Mouse (Mus musculus): Measurements from ENCODE around the gene Grk6. TPM values are rescaled to one million over a fixed set of nuclear protein-coding genes. Genes with fewer than 3 reads are reported as not detected.

The Grk6 gene
- polyA plus RNA-seq, 2 experiments = 22.6 to 26.1 TPM

DNA sequence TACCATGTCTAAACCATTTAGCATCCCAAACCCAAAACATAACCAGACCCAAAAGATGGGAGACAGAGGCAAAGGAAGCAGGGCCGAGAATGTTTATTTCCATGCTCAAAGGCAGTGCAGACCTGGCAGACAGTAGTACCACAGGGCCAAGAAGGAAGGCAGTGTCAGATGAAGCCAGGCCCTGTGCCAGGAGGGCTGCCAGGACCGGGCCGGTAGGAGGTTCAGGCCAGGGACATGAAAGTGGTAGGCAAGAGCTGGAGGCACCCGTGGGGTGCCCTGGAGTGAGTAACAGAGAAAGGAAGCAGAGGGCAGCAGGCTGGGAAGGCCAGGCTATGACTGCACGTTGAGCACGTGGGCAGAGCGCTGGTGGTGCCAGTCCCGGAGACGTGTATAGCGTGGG, 61.8 kb downstream of the Grk6 start:
- 80% methylated on average over 10 of the region's 10 CpGs for WGBS (ENCODE audit: insufficient replicate concordance)

DNA sequence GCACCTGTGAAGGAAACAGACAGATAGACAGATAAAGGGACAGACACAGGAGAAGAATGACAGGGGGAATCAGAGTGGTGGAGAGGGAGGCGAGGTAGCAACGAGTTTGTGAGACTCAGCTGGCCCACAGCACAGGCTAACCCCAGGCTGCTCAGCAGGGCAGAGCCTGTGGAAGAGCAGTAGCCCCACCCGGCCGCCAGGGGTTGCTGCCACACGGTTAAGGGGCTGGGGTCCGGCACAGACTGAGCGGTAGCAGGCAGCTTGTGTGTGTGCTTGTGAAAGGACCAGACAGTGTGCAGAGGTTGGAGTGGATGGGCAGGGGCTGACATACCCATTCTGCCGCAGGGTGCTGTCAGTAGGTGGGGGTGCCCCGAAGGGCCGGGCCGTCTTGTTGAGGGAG, 63.0 kb downstream of the Grk6 start:
- no peak for ATAC-seq (ENCODE audit: insufficient read depth)
- WGBS (ENCODE audit: insufficient replicate concordance) = 55% methylated on average over 11 of the region's 11 CpGs

More for the DNA sequence above, 61.8 kb downstream of the Grk6 start:
- ATAC-seq (ENCODE audit: insufficient read depth) = no peak
- Histone ChIP-seq H3K27me3 (ENCODE audit: control insufficient read depth, insufficient read depth, low read length) (no peaks in the 10 kb centered on the region), H3K4me1 (replicated peaks; ENCODE audit: control insufficient read depth in 2 of 2, insufficient read depth in 2 of 2, low read length in 1 of 2) (peaks cover 6 to 16% of the 10 kb centered on the region in 2 experiments), H3K4me2 (ENCODE audit: low read depth) (no peak overlapping the region), H3K9ac (replicated peaks) (no peak overlapping the region), H3K9me3 (ENCODE audit: control insufficient read depth, low read length) (no peaks in the 10 kb centered on the region), H3K4me3 (ENCODE audit: insufficient read depth in 1 of 2, low read depth in 2 of 2, low read length in 2 of 2) (no peak overlapping the region), H3K27ac (no peak overlapping the region), H3K36me3 (replicated peaks; ENCODE audit: control insufficient read depth, insufficient read depth, low read depth) (no peaks in the 10 kb centered on the region; the same call in 1 of the 2 replicates)
- TF ChIP-seq CTCF (IDR thresholded peaks at IDR 0.05; ENCODE audit: low read depth) = no peak
- no peak for TF ChIP-seq EP300 (IDR thresholded peaks at IDR 0.05; ENCODE audit: low read depth)
- DNase-seq (ENCODE audit: low read depth in 3 of 3, low spot score in 3 of 3) = no peak

DNA sequence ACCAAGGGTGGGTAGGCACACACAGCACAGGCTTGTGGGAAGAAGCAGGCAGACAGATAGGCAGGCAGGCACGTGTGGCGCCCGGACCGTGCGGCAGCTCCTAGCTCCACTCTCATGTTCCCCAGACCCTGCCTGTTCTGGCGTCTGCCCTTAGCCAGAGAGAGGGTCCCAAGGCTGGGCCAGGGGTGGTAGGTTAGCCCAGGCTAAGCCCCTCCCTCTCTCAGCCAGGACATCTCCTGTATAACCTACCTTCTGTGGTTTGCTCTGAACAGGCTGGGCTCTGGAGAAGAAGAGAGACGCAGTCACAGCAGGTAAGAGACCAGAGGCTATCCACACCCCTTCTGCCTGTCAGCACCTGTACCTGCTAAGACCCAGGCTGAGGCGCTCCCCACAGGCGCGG, 63.7 kb downstream of the Grk6 start:
- no peak for TF ChIP-seq CTCF (IDR thresholded peaks at IDR 0.05; ENCODE audit: low read depth)
- Histone ChIP-seq H3K27me3 (ENCODE audit: control insufficient read depth, insufficient read depth, low read length) (no peaks in the 10 kb centered on the region), H3K4me2 (ENCODE audit: low read depth) (no peak overlapping the region), H3K9ac (replicated peaks) (no peak overlapping the region), H3K4me1 (replicated peaks; ENCODE audit: control insufficient read depth in 2 of 2, insufficient read depth in 2 of 2, low read length in 1 of 2) (peaks cover 14 to 23% of the 10 kb centered on the region in 2 experiments), H3K9me3 (ENCODE audit: control insufficient read depth, low read length) (no peaks in the 10 kb centered on the region), H3K36me3 (replicated peaks; ENCODE audit: control insufficient read depth, insufficient read depth, low read depth) (no peaks in the 10 kb centered on the region; the same call in 1 of the 2 replicates), H3K4me3 (ENCODE audit: insufficient read depth in 1 of 2, low read depth in 2 of 2, low read length in 2 of 2) (no peak overlapping the region), H3K27ac (no peak overlapping the region)
- no peak for ATAC-seq (ENCODE audit: insufficient read depth)
- 88% methylated on average over 10 of the region's 10 CpGs for WGBS (ENCODE audit: insufficient replicate concordance)
- no peak for DNase-seq (ENCODE audit: low read depth in 3 of 3, low spot score in 3 of 3)

More for the DNA sequence above, 63.0 kb downstream of the Grk6 start:
- TF ChIP-seq EP300 (IDR thresholded peaks at IDR 0.05; ENCODE audit: low read depth) (no peak), CTCF (IDR thresholded peaks at IDR 0.05; ENCODE audit: low read depth) (peak; percentile 43)
- no peaks in the 10 kb centered on the region; the same call in 1 of the 2 replicates for H3K36me3 ChIP-seq (replicated peaks; ENCODE audit: control insufficient read depth, insufficient read depth, low read depth)
- DNase-seq (ENCODE audit: low read depth in 3 of 3, low spot score in 3 of 3) = no peak
- peaks cover 14 to 23% of the 10 kb centered on the region in 2 experiments for H3K4me1 ChIP-seq (replicated peaks; ENCODE audit: control insufficient read depth in 2 of 2, insufficient read depth in 2 of 2, low read length in 1 of 2)
- no peak overlapping the region for H3K4me2 ChIP-seq (ENCODE audit: low read depth)
- no peak overlapping the region for H3K4me3 ChIP-seq (ENCODE audit: insufficient read depth in 1 of 2, low read depth in 2 of 2, low read length in 2 of 2)
- H3K27ac ChIP-seq = no peak overlapping the region
- H3K27me3 ChIP-seq (ENCODE audit: control insufficient read depth, insufficient read depth, low read length) = no peaks in the 10 kb centered on the region
- no peaks in the 10 kb centered on the region for H3K9me3 ChIP-seq (ENCODE audit: control insufficient read depth, low read length)
- no peak overlapping the region for H3K9ac ChIP-seq (replicated peaks)

DNA sequence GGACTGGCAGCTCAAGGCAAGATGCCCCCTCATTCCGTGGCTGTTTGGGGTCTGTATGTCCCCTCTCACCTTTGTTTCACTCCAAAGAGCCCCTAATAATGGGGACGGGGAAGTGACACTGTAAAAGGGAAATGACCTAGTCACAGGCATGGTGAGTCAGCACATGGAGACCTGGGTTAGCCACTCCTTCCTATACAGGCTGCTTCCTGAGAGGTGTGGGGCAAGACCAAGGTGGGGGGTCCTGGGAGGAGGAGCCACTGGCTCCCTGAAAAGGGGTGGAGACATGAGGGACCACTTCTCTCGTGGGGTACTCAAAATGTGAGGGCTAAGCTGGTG, 65.4 kb downstream of the Grk6 start:
- TF ChIP-seq EP300 (IDR thresholded peaks at IDR 0.05; ENCODE audit: low read depth) (no peak), CTCF (IDR thresholded peaks at IDR 0.05; ENCODE audit: low read depth) (no peak)
- WGBS (ENCODE audit: insufficient replicate concordance) = 21% methylated on average over 3 of the region's 3 CpGs
- ATAC-seq (ENCODE audit: insufficient read depth) (no peak), DNase-seq (ENCODE audit: low read depth in 3 of 3, low spot score in 3 of 3) (no peak)
- Histone ChIP-seq H3K27me3 (ENCODE audit: control insufficient read depth, insufficient read depth, low read length) (no peaks in the 10 kb centered on the region; the same call in 1 of the 2 replicates), H3K4me2 (ENCODE audit: low read depth) (no peak overlapping the region), H3K9ac (replicated peaks) (no peak overlapping the region), H3K4me3 (ENCODE audit: insufficient read depth in 1 of 2, low read depth in 2 of 2, low read length in 2 of 2) (no peak overlapping the region), H3K27ac (no peak overlapping the region), H3K9me3 (ENCODE audit: control insufficient read depth, low read length) (no peaks in the 10 kb centered on the region), H3K36me3 (replicated peaks; ENCODE audit: control insufficient read depth, insufficient read depth, low read depth) (no peaks in the 10 kb centered on the region; the same call in 1 of the 2 replicates), H3K4me1 (replicated peaks; ENCODE audit: control insufficient read depth in 2 of 2, insufficient read depth in 2 of 2, low read length in 1 of 2) (peaks cover 14 to 23% of the 10 kb centered on the region in 2 experiments)

Small RNA genes within 50 kb of the gene (microRNA-seq; reads per million reads assigned to microRNA genes)
- gene Mir6943 = not detected
- gene Mir6944 = 5.1 reads per million, percentile 7 among the genes with 10 or more reads in this experiment
- gene Mir6945 = 1.3 reads per million

Other genes with a start within 250 kb of the Grk6 start
- gene Nsd1, start 235.3 kb upstream of the Grk6 start, polyA plus RNA-seq (2012; rRNA removed) = 7.0 and 8.0 TPM in 2 replicates
- gene Nsd1, start 235.3 kb upstream of the Grk6 start, polyA plus RNA-seq (2014; fragmentation: Nextera tagmentation; extraction: Ambion mirVana) = 13.8 and 15.8 TPM in 2 replicates
- 129 and 130 TPM in 2 replicates for gene Prelid1, start 124.6 kb upstream of the Grk6 start, polyA plus RNA-seq (2012; rRNA removed)
- 230 and 238 TPM in 2 replicates for gene Prelid1, start 124.6 kb upstream of the Grk6 start, polyA plus RNA-seq (2014; fragmentation: Nextera tagmentation; extraction: Ambion mirVana)
- 42.3 and 47.1 TPM in 2 replicates for gene Rab24, start 123.1 kb upstream of the Grk6 start, polyA plus RNA-seq (2012; rRNA removed)
- 43.9 and 50.7 TPM in 2 replicates for gene Rab24, start 123.1 kb upstream of the Grk6 start, polyA plus RNA-seq (2014; fragmentation: Nextera tagmentation; extraction: Ambion mirVana)
- gene Mxd3, start 115.2 kb upstream of the Grk6 start, polyA plus RNA-seq (2012; rRNA removed) = 32.6 and 32.8 TPM in 2 replicates
- gene Mxd3, start 115.2 kb upstream of the Grk6 start, polyA plus RNA-seq (2014; fragmentation: Nextera tagmentation; extraction: Ambion mirVana) = 23.5 and 26.3 TPM in 2 replicates
- 34.6 and 35.3 TPM in 2 replicates for gene Lman2, start 82.3 kb upstream of the Grk6 start, polyA plus RNA-seq (2012; rRNA removed)
- 50.3 and 51.6 TPM in 2 replicates for gene Lman2, start 82.3 kb upstream of the Grk6 start, polyA plus RNA-seq (2014; fragmentation: Nextera tagmentation; extraction: Ambion mirVana)
- gene Rgs14, start 75.3 kb upstream of the Grk6 start, polyA plus RNA-seq (2012; rRNA removed) = 1.4 and 1.6 TPM in 2 replicates
- 1.3 and 1.7 TPM in 2 replicates for gene Rgs14, start 75.3 kb upstream of the Grk6 start, polyA plus RNA-seq (2014; fragmentation: Nextera tagmentation; extraction: Ambion mirVana)
- 0.01 TPM in 1 of 2 replicates, not detected in the other for gene Slc34a1, start 46.9 kb upstream of the Grk6 start, polyA plus RNA-seq (2012; rRNA removed)
- gene Slc34a1, start 46.9 kb upstream of the Grk6 start, polyA plus RNA-seq (2014; fragmentation: Nextera tagmentation; extraction: Ambion mirVana) = not detected in 2 replicates
- not detected in 2 replicates for gene Pfn3, start 29.8 kb upstream of the Grk6 start, polyA plus RNA-seq (2012; rRNA removed)
- gene Pfn3, start 29.8 kb upstream of the Grk6 start, polyA plus RNA-seq (2014; fragmentation: Nextera tagmentation; extraction: Ambion mirVana) = not detected in 2 replicates
- gene F12, start 18.3 kb upstream of the Grk6 start, polyA plus RNA-seq (2012; rRNA removed) = 53.4 and 68.7 TPM in 2 replicates
- 72.0 and 82.0 TPM in 2 replicates for gene F12, start 18.3 kb upstream of the Grk6 start, polyA plus RNA-seq (2014; fragmentation: Nextera tagmentation; extraction: Ambion mirVana)
- 0.32 and 0.62 TPM in 2 replicates for gene Prr7, start 19.2 kb downstream of the Grk6 start, polyA plus RNA-seq (2012; rRNA removed)
- 0.14 TPM in 1 of 2 replicates, not detected in the other for gene Prr7, start 19.2 kb downstream of the Grk6 start, polyA plus RNA-seq (2014; fragmentation: Nextera tagmentation; extraction: Ambion mirVana)
- gene Dbn1, start 43.0 kb downstream of the Grk6 start, polyA plus RNA-seq (2012; rRNA removed) = 5.1 and 5.3 TPM in 2 replicates
- 3.7 and 4.1 TPM in 2 replicates for gene Dbn1, start 43.0 kb downstream of the Grk6 start, polyA plus RNA-seq (2014; fragmentation: Nextera tagmentation; extraction: Ambion mirVana)
- gene Pdlim7, start 68.6 kb downstream of the Grk6 start, polyA plus RNA-seq (2012; rRNA removed) = 11.5 and 13.7 TPM in 2 replicates
- gene Pdlim7, start 68.6 kb downstream of the Grk6 start, polyA plus RNA-seq (2014; fragmentation: Nextera tagmentation; extraction: Ambion mirVana) = 15.3 and 18.6 TPM in 2 replicates
- gene Dok3, start 84.2 kb downstream of the Grk6 start, polyA plus RNA-seq (2012; rRNA removed) = 4.7 and 4.8 TPM in 2 replicates
- gene Dok3, start 84.2 kb downstream of the Grk6 start, polyA plus RNA-seq (2014; fragmentation: Nextera tagmentation; extraction: Ambion mirVana) = 2.9 and 3.0 TPM in 2 replicates
- 18.9 and 29.4 TPM in 2 replicates for gene Ddx41, start 91.6 kb downstream of the Grk6 start, polyA plus RNA-seq (2012; rRNA removed)
- gene Ddx41, start 91.6 kb downstream of the Grk6 start, polyA plus RNA-seq (2014; fragmentation: Nextera tagmentation; extraction: Ambion mirVana) = 23.6 and 27.0 TPM in 2 replicates
- 18.3 and 20.9 TPM in 2 replicates for gene Fam193b, start 126.0 kb downstream of the Grk6 start, polyA plus RNA-seq (2012; rRNA removed)
- 4.0 and 5.0 TPM in 2 replicates for gene Fam193b, start 126.0 kb downstream of the Grk6 start, polyA plus RNA-seq (2014; fragmentation: Nextera tagmentation; extraction: Ambion mirVana)
- gene Tmed9, start 128.7 kb downstream of the Grk6 start, polyA plus RNA-seq (2012; rRNA removed) = 36.9 and 58.3 TPM in 2 replicates
- 19.5 and 20.7 TPM in 2 replicates for gene Tmed9, start 128.7 kb downstream of the Grk6 start, polyA plus RNA-seq (2014; fragmentation: Nextera tagmentation; extraction: Ambion mirVana)
- 5.5 and 5.8 TPM in 2 replicates for gene B4galt7, start 154.8 kb downstream of the Grk6 start, polyA plus RNA-seq (2012; rRNA removed)
- 1.8 and 1.9 TPM in 2 replicates for gene B4galt7, start 154.8 kb downstream of the Grk6 start, polyA plus RNA-seq (2014; fragmentation: Nextera tagmentation; extraction: Ambion mirVana)
- gene Caml, start 177.9 kb downstream of the Grk6 start, polyA plus RNA-seq (2012; rRNA removed) = 7.4 and 12.4 TPM in 2 replicates
- 13.4 and 13.5 TPM in 2 replicates for gene Caml, start 177.9 kb downstream of the Grk6 start, polyA plus RNA-seq (2014; fragmentation: Nextera tagmentation; extraction: Ambion mirVana)
- gene Ddx46, start 190.0 kb downstream of the Grk6 start, polyA plus RNA-seq (2012; rRNA removed) = 9.8 and 19.3 TPM in 2 replicates
- gene Ddx46, start 190.0 kb downstream of the Grk6 start, polyA plus RNA-seq (2014; fragmentation: Nextera tagmentation; extraction: Ambion mirVana) = 17.4 and 19.2 TPM in 2 replicates
- 14.7 and 17.4 TPM in 2 replicates for gene B230219D22Rik, start 248.1 kb downstream of the Grk6 start, polyA plus RNA-seq (2012; rRNA removed)
- gene B230219D22Rik, start 248.1 kb downstream of the Grk6 start, polyA plus RNA-seq (2014; fragmentation: Nextera tagmentation; extraction: Ambion mirVana) = 8.4 and 9.7 TPM in 2 replicates

All from liver, embryonic 14.5 days (tissue).